Mouse (Mus musculus): Measurements from ENCODE around the gene Pkd1l3. TPM values are rescaled to one million over a fixed set of nuclear protein-coding genes. Genes with fewer than 3 reads are reported as not detected.

Gene Pkd1l3
- 0.08 TPM in 1 of 2 replicates, not detected in the other for polyA plus RNA-seq (2015; fragmentation: Nextera tagmentation; extraction: Ambion mirVana)

DNA sequence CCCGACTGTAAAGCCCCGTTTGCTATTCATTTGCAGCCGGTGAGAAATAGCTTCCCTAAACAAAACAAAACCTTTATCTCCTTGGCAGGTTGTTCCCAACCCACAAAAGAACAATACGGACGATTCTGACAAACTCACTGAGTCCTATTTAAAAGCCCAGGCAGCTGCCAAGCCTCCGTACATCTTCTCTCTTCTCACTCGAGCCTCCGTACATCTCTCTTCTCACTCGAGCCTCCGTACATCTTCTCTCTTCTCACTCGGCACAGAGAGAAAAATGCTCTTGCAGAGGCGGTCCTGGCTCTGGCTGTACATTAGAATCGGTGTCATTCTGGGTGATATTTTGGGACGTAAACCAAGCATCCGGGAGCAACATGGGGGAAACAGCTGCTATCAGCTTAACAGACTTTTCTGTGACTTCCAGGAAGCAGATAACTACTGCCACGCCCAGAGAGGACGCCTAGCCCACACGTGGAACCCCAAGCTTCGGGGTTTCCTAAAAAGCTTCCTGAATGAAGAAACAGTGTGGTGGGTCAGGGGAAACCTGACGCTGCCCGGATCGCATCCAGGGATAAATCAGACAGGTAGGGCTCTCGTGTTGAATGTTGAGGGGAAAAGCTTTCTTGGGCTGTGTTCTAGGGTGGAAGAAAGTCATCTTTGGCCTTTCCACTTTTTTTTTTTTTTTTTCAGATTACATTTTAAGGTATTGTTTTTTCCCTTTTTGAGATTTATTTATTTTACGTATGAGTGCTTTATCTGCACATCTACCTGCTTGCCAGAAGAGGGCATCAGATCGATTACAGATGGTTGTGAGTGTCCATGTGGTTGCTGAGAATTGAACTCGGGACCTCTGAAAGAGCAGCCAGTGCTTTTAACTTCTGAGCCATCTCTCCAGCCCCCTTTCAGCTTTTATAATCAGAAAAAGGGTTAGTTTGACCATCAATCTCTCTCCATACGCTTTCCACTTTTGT lies at the start of gene Pkd1l3:
Gene Pkd1l3, plus strand, starts transcription at position 275 of the 968 bp plus-strand sequence.
- Histone ChIP-seq H3K4me1 (peaks cover 2% of the 10 kb centered on the region; the same call in 1 of the 2 replicates), H3K27ac (replicated peaks) (no peak within 1 kb of the TSS), H3K36me3 (no peaks in the 10 kb centered on the region), H3K27me3 (no peaks in the 10 kb centered on the region), H3K9ac (replicated peaks) (no peak within 1 kb of the TSS), H3K9me3 (no peaks in the 10 kb centered on the region), H3K4me2 (replicated peaks) (no peak within 1 kb of the TSS), H3K4me3 (no peak within 1 kb of the TSS)
- 61% methylated on average over 27 of the region's 27 CpGs for WGBS
- ATAC-seq (replicated peaks), result no peak

DNA sequence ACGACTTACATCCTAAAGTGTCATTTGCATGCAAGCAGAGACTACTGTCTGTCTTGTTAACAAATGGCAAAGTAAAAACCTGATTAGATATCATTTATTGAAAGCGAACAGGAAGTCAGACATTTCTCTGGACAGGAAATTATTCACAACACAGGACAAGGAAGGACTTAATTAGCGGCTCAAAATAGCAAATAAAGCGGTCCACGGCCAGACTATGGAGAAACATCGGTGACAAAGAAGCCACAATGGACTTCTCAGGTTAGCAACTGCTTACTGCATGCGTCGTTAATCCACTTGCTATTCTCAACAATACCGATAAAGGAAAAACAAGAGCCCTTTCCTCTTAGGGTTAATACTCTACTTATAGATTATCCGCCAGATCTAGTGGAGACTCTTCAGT lies 49.6 kb upstream of the Pkd1l3 start:
- Histone ChIP-seq H3K27me3 (no peaks in the 10 kb centered on the region), H3K9me3 (no peaks in the 10 kb centered on the region), H3K9ac (replicated peaks) (peak overlapping the region; percentile 93), H3K4me3 (peak overlapping the region; percentile 86), H3K36me3 (peaks cover 29% of the 10 kb centered on the region), H3K4me2 (replicated peaks) (peak overlapping the region; percentile 83), H3K27ac (replicated peaks) (peak overlapping the region; percentile 93), H3K4me1 (peaks cover 21% of the 10 kb centered on the region)
- WGBS, result 3% methylated on average over 10 of the region's 10 CpGs
- no peak for ATAC-seq (replicated peaks)

- H3K4me2 ChIP-seq (replicated peaks), result peak within 1 kb of the TSS; percentile 83
- H3K27me3 ChIP-seq, result no peaks in the 10 kb centered on the region
- H3K4me1 ChIP-seq, result peaks cover 21% of the 10 kb centered on the region
- H3K36me3 ChIP-seq, result peaks cover 20% of the 10 kb centered on the region
- under 1% methylated on average over 52 of the region's 52 CpGs for WGBS
- peak within 1 kb of the TSS; percentile 93 for H3K9ac ChIP-seq (replicated peaks)
- ATAC-seq (replicated peaks), result peak; percentile 100
- H3K27ac ChIP-seq (replicated peaks), result peak within 1 kb of the TSS; percentile 93
- H3K4me3 ChIP-seq, result peak within 1 kb of the TSS; percentile 86
- no peaks in the 10 kb centered on the region for H3K9me3 ChIP-seq
Observed at GRCm38 (mm10) chr8:109565498-109566333, 48.6 kb upstream of the Pkd1l3 start, which contains the start of the genes Dhx38 and Txnl4b. TSS of gene Dhx38 (minus strand) at chr8:109565861. TSS of gene Txnl4b (plus strand) at chr8:109565892.

GRCm38 (mm10) chr8:109571139-109571538 lies 43.2 kb upstream of the Pkd1l3 start:
- Histone ChIP-seq H3K36me3 (peaks cover 9% of the 10 kb centered on the region; the same call in 1 of the 2 replicates), H3K4me2 (replicated peaks) (no peak overlapping the region), H3K9ac (replicated peaks) (no peak overlapping the region), H3K4me3 (no peak overlapping the region), H3K27ac (replicated peaks) (no peak overlapping the region), H3K27me3 (no peaks in the 10 kb centered on the region), H3K4me1 (peaks cover 9% of the 10 kb centered on the region), H3K9me3 (no peaks in the 10 kb centered on the region)
- no peak for ATAC-seq (replicated peaks)
- WGBS, result 92% methylated on average over 12 of the region's 12 CpGs

DNA sequence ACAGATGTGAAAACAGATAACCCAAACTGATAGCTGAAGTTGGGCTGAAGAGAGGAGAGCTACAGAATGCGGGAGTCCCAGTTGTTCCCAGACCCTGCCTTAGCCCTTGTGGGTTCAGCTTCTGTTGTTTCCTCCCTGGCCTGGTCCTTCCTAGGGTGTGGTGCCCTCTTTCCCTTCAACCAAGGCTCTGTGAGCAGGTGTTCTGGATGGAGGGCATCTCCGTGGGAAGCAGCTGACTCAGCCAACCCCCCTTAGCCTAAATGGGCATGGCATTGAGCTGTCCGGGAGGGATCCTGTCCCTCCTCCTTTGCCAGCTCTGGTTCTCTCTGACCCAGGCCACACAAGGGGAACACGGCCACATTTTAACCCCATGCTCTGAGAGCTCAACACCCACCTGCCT lies 38.0 kb upstream of the Pkd1l3 start:
- no peak for ATAC-seq (replicated peaks)
- WGBS, result 85% methylated on average over 4 of the region's 4 CpGs
- H3K27ac ChIP-seq (replicated peaks), result no peak overlapping the region
- peaks cover 5% of the 10 kb centered on the region; the same call in 1 of the 2 replicates for H3K36me3 ChIP-seq
- H3K9ac ChIP-seq (replicated peaks), result no peak overlapping the region
- no peaks in the 10 kb centered on the region for H3K9me3 ChIP-seq
- H3K4me3 ChIP-seq, result no peak overlapping the region
- no peaks in the 10 kb centered on the region for H3K27me3 ChIP-seq
- no peak overlapping the region for H3K4me2 ChIP-seq (replicated peaks)
- no peaks in the 10 kb centered on the region for H3K4me1 ChIP-seq

GRCm38 (mm10) chr8:109578900-109579301 lies 35.4 kb upstream of the Pkd1l3 start, which contains the start of gene Hp:
TSS of gene Hp (minus strand) at chr8:109579172.
- no peak within 1 kb of the TSS for H3K4me2 ChIP-seq (replicated peaks)
- no peaks in the 10 kb centered on the region for H3K27me3 ChIP-seq
- WGBS, result 77% methylated on average over 8 of the region's 8 CpGs
- no peaks in the 10 kb centered on the region for H3K36me3 ChIP-seq
- no peaks in the 10 kb centered on the region for H3K9me3 ChIP-seq
- H3K27ac ChIP-seq (replicated peaks), result no peak within 1 kb of the TSS
- H3K4me1 ChIP-seq, result no peaks in the 10 kb centered on the region
- no peak within 1 kb of the TSS for H3K9ac ChIP-seq (replicated peaks)
- no peak for ATAC-seq (replicated peaks)
- H3K4me3 ChIP-seq, result no peak within 1 kb of the TSS

DNA sequence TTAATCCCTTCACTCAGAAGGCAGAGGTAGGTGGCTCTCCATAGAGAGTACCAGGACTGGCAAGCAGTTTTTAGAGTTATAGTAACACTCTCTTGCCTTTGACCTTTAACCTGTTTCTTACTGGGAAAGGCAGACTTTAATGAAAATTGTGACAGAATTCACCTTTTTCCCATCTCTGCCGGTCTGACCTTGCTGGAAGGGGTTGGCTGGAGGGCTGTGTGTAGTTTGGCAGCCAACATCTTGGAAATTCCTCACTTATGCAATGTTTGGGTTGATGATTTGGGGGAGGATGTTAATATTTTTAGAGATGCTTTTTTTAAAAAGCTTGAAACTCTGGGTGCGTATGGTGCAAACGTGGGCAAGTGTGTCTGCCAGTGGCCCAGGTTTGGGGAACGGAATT lies 30.0 kb upstream of the Pkd1l3 start:
- ATAC-seq (replicated peaks), result no peak
- no peak overlapping the region for H3K4me3 ChIP-seq
- no peaks in the 10 kb centered on the region for H3K9me3 ChIP-seq
- H3K27ac ChIP-seq (replicated peaks), result no peak overlapping the region
- H3K4me1 ChIP-seq, result no peaks in the 10 kb centered on the region
- H3K9ac ChIP-seq (replicated peaks), result no peak overlapping the region
- H3K36me3 ChIP-seq, result no peaks in the 10 kb centered on the region
- no peaks in the 10 kb centered on the region for H3K27me3 ChIP-seq
- no peak overlapping the region for H3K4me2 ChIP-seq (replicated peaks)
- WGBS, result 83% methylated on average over 4 of the region's 4 CpGs

- no peaks in the 10 kb centered on the region for H3K4me1 ChIP-seq
- no peak overlapping the region for H3K27ac ChIP-seq (replicated peaks)
- no peak overlapping the region for H3K4me3 ChIP-seq
- no peak overlapping the region for H3K4me2 ChIP-seq (replicated peaks)
- no peak overlapping the region for H3K9ac ChIP-seq (replicated peaks)
- WGBS, result 94% methylated on average over 3 of the region's 3 CpGs
- no peaks in the 10 kb centered on the region for H3K9me3 ChIP-seq
- no peak for ATAC-seq (replicated peaks)
- no peaks in the 10 kb centered on the region for H3K36me3 ChIP-seq
- no peaks in the 10 kb centered on the region for H3K27me3 ChIP-seq
Observed at GRCm38 (mm10) chr8:109584830-109585229, 29.5 kb upstream of the Pkd1l3 start.

DNA sequence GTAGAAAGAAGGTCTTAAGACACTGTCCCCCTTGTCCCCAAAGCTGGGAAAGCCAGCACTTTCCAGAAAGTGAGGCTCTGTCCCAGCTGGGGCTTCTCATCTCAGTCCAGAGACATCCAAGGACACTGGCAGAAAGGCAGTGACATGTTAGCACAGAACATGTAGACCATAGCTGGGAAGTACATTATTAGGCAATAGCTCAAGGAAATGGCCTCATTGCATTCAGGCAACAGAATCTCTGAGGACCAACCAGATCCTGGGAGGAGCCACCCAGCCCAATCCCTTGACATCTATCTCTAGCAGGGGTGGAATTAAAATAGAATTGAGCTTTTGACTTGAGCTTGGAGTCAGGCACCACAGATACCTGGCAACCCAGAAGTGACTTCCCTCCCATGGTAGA lies 28.7 kb upstream of the Pkd1l3 start:
- Histone ChIP-seq H3K4me3 (no peak overlapping the region), H3K9ac (replicated peaks) (no peak overlapping the region), H3K27ac (replicated peaks) (no peak overlapping the region), H3K9me3 (no peaks in the 10 kb centered on the region), H3K4me1 (no peaks in the 10 kb centered on the region), H3K4me2 (replicated peaks) (no peak overlapping the region), H3K27me3 (no peaks in the 10 kb centered on the region), H3K36me3 (no peaks in the 10 kb centered on the region)
- no peak for ATAC-seq (replicated peaks)

DNA sequence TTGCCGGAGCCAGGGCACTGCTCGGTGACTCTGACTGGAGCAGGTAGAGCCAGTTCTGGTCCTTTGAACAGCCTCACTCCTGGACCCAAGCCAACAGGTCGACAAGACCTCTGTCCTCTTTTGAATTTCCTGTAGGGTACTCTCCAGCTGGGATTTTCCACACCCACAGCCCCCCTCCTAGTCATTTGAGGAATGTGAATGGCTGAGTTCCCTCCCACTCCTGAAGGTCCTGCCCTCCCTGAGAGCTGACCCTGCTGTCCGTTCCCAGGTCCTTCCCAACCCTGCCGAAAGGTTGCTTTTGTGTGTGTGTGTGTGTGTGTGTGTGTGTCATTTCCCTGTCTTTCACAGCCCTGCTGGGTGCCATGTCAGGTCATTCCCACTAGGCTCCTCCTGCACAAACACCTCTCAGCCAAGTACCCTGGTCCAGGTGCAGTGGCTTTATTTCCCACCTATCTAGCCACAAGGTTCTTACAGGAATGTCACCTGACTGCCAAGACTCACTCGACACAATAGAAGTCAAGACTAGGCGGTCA lies 27.3 kb upstream of the Pkd1l3 start:
- Histone ChIP-seq H3K27me3 (no peaks in the 10 kb centered on the region), H3K36me3 (no peaks in the 10 kb centered on the region), H3K27ac (replicated peaks) (no peak overlapping the region), H3K9ac (replicated peaks) (no peak overlapping the region), H3K4me1 (no peaks in the 10 kb centered on the region), H3K9me3 (no peaks in the 10 kb centered on the region), H3K4me3 (no peak overlapping the region), H3K4me2 (replicated peaks) (no peak overlapping the region)
- 72% methylated on average over 7 of the region's 7 CpGs for WGBS
- no peak for ATAC-seq (replicated peaks)

DNA sequence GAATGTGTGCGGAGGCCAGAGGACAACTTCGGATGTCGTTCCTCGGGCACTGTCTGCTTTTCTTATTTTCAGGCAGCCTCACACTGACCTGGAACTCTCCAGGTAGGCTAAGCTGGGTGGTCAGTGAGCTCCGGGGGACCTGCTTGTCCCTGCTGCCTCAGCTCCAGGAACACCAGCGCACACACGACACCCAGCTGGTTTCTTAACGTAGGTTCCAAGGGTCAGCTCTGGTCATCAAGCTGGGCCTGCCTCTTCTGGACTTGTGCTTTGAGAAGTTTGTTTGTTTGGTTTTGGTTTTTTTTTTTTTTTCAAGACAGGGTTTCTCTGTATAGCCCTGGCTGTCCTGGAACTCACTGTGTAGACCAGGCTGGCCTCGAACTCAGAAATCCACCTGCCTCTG lies 23.4 kb upstream of the Pkd1l3 start:
- ATAC-seq (replicated peaks), result no peak
- 93% methylated on average over 9 of the region's 9 CpGs for WGBS
- no peak overlapping the region for H3K9ac ChIP-seq (replicated peaks)
- H3K27ac ChIP-seq (replicated peaks), result no peak overlapping the region
- H3K9me3 ChIP-seq, result no peaks in the 10 kb centered on the region
- H3K36me3 ChIP-seq, result 0 out of 2 replicates have a peak, but pooled peaks cover 2% of the 10 kb centered on the region
- no peak overlapping the region for H3K4me3 ChIP-seq
- no peak overlapping the region for H3K4me2 ChIP-seq (replicated peaks)
- H3K4me1 ChIP-seq, result no peaks in the 10 kb centered on the region
- no peaks in the 10 kb centered on the region for H3K27me3 ChIP-seq
